Mouse (Mus musculus): ENCODE results near the gene Acrbp.
"Not testable (repeated sequence)": the region's sequence is repeated elsewhere in the genome, so short reads cannot be mapped to it uniquely, and the experiment has no call there.

Gene Acrbp

GRCm38 (mm10) chr6:125049678-125050077, at the start of gene Acrbp:
Gene Acrbp, plus strand, starts transcription at chr6:125049689.
- no peak for DNase-seq

- DNase-seq, result no peak
These were observed 45.8 kb upstream of the Acrbp start for GRCm38 (mm10) chr6:125003706-125004105.

- no peak for DNase-seq
These were observed 44.4 kb upstream of the Acrbp start for GRCm38 (mm10) chr6:125005086-125005485.

GRCm38 (mm10) chr6:125008060-125008459, 41.4 kb upstream of the Acrbp start:
- no peak for DNase-seq

GRCm38 (mm10) chr6:125008586-125009128, 40.8 kb upstream of the Acrbp start:
- peak; percentile 89 to 95 for DNase-seq

GRCm38 (mm10) chr6:125009129-125009180, 40.5 kb upstream of the Acrbp start, which contains the start of gene Zfp384:
Gene Zfp384, plus strand, starts transcription at chr6:125009145.
- DNase-seq, result no peak

- peak; percentile 72 for DNase-seq
These were observed 40.1 kb upstream of the Acrbp start for GRCm38 (mm10) chr6:125009181-125010073.

- no peak for DNase-seq
These were observed 31.8 kb upstream of the Acrbp start for GRCm38 (mm10) chr6:125017682-125018081.

GRCm38 (mm10) chr6:125030532-125030931, 19.0 kb upstream of the Acrbp start:
- DNase-seq, result peak in 1 of 2 experiments; percentile 39

GRCm38 (mm10) chr6:125031604-125032003, 17.9 kb upstream of the Acrbp start:
- no peak for DNase-seq

- no peak for DNase-seq
These were observed 10.8 kb upstream of the Acrbp start for GRCm38 (mm10) chr6:125038666-125039065.

GRCm38 (mm10) chr6:125039131-125039530, 10.4 kb upstream of the Acrbp start:
- DNase-seq, result no peak

GRCm38 (mm10) chr6:125039533-125040153, 9.8 kb upstream of the Acrbp start, which contains the start of gene Ing4:
Gene Ing4, plus strand, starts transcription at chr6:125039760.
- DNase-seq, result peak; percentile 75 to 82

- DNase-seq, result no peak
These were observed 9.3 kb upstream of the Acrbp start for GRCm38 (mm10) chr6:125040221-125040620.

GRCm38 (mm10) chr6:125041047-125041446, 8.4 kb upstream of the Acrbp start:
- no peak for DNase-seq

GRCm38 (mm10) chr6:125042081-125042480, 7.4 kb upstream of the Acrbp start:
- no peak for DNase-seq

GRCm38 (mm10) chr6:125046691-125047090, 2.8 kb upstream of the Acrbp start:
- peak; percentile 50 to 77 for DNase-seq

- DNase-seq, result no peak
These were observed 1.7 kb downstream of the Acrbp start for GRCm38 (mm10) chr6:125051237-125051636.

- no peak for DNase-seq
These were observed 12.0 kb downstream of the Acrbp start for GRCm38 (mm10) chr6:125061493-125061892.

- no peak for DNase-seq
These were observed 13.0 kb downstream of the Acrbp start for GRCm38 (mm10) chr6:125062511-125062910.

- no peak for DNase-seq
These were observed 14.4 kb downstream of the Acrbp start for GRCm38 (mm10) chr6:125063906-125064305.

GRCm38 (mm10) chr6:125065223-125065622, 15.7 kb downstream of the Acrbp start:
- DNase-seq, result not testable (repeated sequence)

- DNase-seq, result no peak
These were observed 18.1 kb downstream of the Acrbp start, which contains the start of gene Lpar5 for GRCm38 (mm10) chr6:125067571-125067995. Gene Lpar5, plus strand, starts transcription at chr6:125067920.

Data from spleen, adult 18-20 months (tissue).